Mouse (Mus musculus): ENCODE data around the gene Lrrtm4. TPM values are rescaled to one million over a fixed set of nuclear protein-coding genes. Genes with fewer than 3 reads are reported as not detected.

Gene Lrrtm4
- polyA plus RNA-seq, 1 experiment = not detected

DNA sequence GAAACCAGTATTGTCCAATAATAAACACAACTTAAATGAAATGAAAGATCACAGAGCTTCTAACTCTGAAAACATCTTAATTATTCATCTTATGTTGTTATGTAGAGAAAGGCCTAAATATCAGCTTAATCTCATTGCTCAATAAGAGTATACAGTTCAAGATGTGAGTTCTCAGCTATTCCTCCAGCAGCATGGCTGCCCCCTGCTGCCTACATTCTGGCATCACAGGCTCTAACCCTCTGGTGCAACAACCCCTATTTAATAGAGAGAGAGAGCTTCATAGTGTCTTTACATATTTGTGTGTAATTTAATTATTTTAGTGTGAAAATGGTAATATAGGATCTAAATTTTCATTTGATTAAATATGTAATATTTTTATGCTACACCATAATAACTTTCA lies 767.6 kb downstream of the Lrrtm4 start:
- no peaks in the 10 kb centered on the region for H3K36me3 ChIP-seq (ENCODE audit: control insufficient read depth, insufficient read depth, low read length)
- TF ChIP-seq POLR2A (IDR thresholded peaks at IDR 0.05; ENCODE audit: low read depth, low read length) = no peak
- TF ChIP-seq CTCF (IDR thresholded peaks at IDR 0.05; ENCODE audit: extremely low read depth, insufficient read length, insufficient replicate concordance, low read depth, low read length) = no peak
- no peaks in the 10 kb centered on the region for H3K4me1 ChIP-seq (ENCODE audit: control insufficient read depth, insufficient read depth, insufficient read length, low read length)
- no peak overlapping the region for H3K4me3 ChIP-seq (ENCODE audit: low read depth, low read length)
- no peak overlapping the region for H3K27ac ChIP-seq (ENCODE audit: insufficient read depth, low read depth, low read length)
- H3K27me3 ChIP-seq (ENCODE audit: control insufficient read depth, insufficient read depth, low read length) = no peaks in the 10 kb centered on the region

DNA sequence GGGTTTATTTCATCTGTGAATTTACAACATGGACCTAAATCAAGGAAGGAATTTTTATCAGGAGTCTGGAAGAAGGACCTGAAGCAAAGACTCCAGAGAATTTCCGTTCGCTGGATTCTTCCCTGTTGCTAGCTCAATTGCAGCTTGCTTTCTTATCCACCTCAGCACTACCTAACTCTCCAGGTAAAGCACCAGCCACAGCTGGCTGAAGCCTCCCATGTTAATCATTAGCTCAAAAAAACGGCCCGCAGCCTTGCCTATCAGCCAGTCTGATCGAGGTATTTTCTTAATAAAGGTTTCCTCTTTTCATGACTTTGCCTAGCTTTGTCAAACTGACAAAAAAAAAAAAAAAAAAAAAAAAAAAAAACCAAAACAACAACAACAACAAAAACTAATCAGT lies 805.1 kb downstream of the Lrrtm4 start:
- no peaks in the 10 kb centered on the region for H3K27me3 ChIP-seq (ENCODE audit: control insufficient read depth, insufficient read depth, low read length)
- TF ChIP-seq POLR2A (IDR thresholded peaks at IDR 0.05; ENCODE audit: low read depth, low read length) (no peak), CTCF (IDR thresholded peaks at IDR 0.05; ENCODE audit: extremely low read depth, insufficient read length, insufficient replicate concordance, low read depth, low read length) (no peak)
- H3K4me3 ChIP-seq (ENCODE audit: low read depth, low read length) = no peak overlapping the region
- H3K4me1 ChIP-seq (ENCODE audit: control insufficient read depth, insufficient read depth, insufficient read length, low read length) = no peaks in the 10 kb centered on the region
- no peak overlapping the region for H3K27ac ChIP-seq (ENCODE audit: insufficient read depth, low read depth, low read length)
- 27% methylated on average over 5 of the region's 5 CpGs for WGBS
- no peaks in the 10 kb centered on the region for H3K36me3 ChIP-seq (ENCODE audit: control insufficient read depth, insufficient read depth, low read length)

DNA sequence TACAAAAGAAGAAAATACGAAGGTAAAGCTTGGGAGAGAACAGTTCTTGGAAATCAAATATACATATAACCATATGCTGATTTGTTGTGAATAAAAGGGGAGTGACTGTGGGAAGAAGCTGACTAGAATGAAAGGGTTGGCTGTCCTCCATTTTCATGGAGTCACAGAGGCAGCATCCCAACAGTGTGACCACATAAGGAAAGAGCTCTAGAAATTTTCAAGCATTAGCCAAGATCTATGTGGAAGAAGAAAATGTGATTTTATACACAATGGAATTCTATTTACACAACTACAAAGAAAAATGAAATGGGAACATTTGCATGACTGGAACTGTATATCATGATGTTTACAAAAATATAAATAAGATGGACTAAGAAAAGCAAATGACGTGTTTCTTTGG lies 821.1 kb downstream of the Lrrtm4 start:
- Histone ChIP-seq H3K4me3 (ENCODE audit: low read depth, low read length) (no peak overlapping the region), H3K27ac (ENCODE audit: insufficient read depth, low read depth, low read length) (no peak overlapping the region), H3K36me3 (ENCODE audit: control insufficient read depth, insufficient read depth, low read length) (no peaks in the 10 kb centered on the region), H3K27me3 (ENCODE audit: control insufficient read depth, insufficient read depth, low read length) (no peaks in the 10 kb centered on the region), H3K4me1 (ENCODE audit: control insufficient read depth, insufficient read depth, insufficient read length, low read length) (no peaks in the 10 kb centered on the region)
- TF ChIP-seq POLR2A (IDR thresholded peaks at IDR 0.05; ENCODE audit: low read depth, low read length) (no peak), CTCF (IDR thresholded peaks at IDR 0.05; ENCODE audit: extremely low read depth, insufficient read length, insufficient replicate concordance, low read depth, low read length) (no peak)
- WGBS = 59% methylated on average over 2 of the region's 2 CpGs

DNA sequence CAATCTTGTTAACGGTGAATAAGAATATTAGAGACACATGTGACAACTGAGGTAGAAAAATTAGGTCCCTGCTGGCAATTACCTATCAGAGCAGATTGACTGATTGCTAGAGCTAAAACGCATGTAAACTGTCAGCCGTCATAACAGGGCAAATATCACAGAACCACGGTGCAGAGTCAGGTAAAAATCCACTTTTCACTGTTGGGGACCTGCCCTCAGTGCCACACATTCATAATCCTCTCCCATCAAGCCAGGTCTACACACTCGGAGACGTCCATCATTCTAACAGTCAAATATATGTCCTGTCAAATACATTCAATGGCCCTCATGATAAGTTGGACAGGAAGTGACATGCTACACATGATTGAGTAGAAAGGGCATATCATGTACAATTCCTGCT lies 826.6 kb downstream of the Lrrtm4 start:
- no peak overlapping the region for H3K4me3 ChIP-seq (ENCODE audit: low read depth, low read length)
- WGBS = 79% methylated on average over 6 of the region's 6 CpGs
- no peaks in the 10 kb centered on the region for H3K4me1 ChIP-seq (ENCODE audit: control insufficient read depth, insufficient read depth, insufficient read length, low read length)
- TF ChIP-seq CTCF (IDR thresholded peaks at IDR 0.05; ENCODE audit: extremely low read depth, insufficient read length, insufficient replicate concordance, low read depth, low read length) (no peak), POLR2A (IDR thresholded peaks at IDR 0.05; ENCODE audit: low read depth, low read length) (no peak)
- H3K36me3 ChIP-seq (ENCODE audit: control insufficient read depth, insufficient read depth, low read length) = no peaks in the 10 kb centered on the region
- no peaks in the 10 kb centered on the region for H3K27me3 ChIP-seq (ENCODE audit: control insufficient read depth, insufficient read depth, low read length)
- H3K27ac ChIP-seq (ENCODE audit: insufficient read depth, low read depth, low read length) = no peak overlapping the region

DNA sequence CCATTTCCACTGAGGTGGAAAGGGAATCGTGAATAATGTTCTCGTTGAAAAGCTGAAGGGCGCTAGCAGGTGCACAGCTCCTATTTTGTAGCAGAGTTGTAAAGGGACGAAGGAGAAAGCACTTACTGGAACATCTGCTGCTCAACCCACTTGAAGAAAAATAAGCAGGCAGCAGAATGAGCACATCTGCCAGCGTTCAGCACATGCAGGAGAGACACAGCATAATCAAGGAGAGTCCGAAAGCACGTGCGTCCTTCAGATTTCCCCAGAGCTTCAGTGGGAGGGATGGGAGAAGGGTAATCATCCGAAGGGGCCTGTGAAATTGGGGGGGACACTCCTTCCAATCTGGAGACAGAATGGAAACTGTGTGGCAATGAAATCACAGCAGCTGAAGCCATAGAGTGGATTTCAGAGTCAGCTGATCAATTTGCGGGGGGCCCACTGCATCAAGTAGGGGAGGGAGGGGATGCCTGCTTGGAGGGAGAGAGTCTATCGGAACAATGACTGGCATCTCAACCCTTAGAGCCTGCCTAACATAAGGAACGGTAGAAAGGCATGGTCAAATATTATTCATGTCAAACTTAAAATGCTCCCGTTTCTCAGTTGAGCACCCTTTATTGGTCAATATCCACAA lies 838.4 kb downstream of the Lrrtm4 start:
- 80% methylated on average over 13 of the region's 13 CpGs for WGBS
- H3K4me3 ChIP-seq (ENCODE audit: low read depth, low read length) = no peak overlapping the region
- H3K27me3 ChIP-seq (ENCODE audit: control insufficient read depth, insufficient read depth, low read length) = no peaks in the 10 kb centered on the region
- TF ChIP-seq POLR2A (IDR thresholded peaks at IDR 0.05; ENCODE audit: low read depth, low read length) = no peak
- no peak for TF ChIP-seq CTCF (IDR thresholded peaks at IDR 0.05; ENCODE audit: extremely low read depth, insufficient read length, insufficient replicate concordance, low read depth, low read length)
- H3K4me1 ChIP-seq (ENCODE audit: control insufficient read depth, insufficient read depth, insufficient read length, low read length) = no peaks in the 10 kb centered on the region
- H3K27ac ChIP-seq (ENCODE audit: insufficient read depth, low read depth, low read length) = no peak overlapping the region
- no peaks in the 10 kb centered on the region for H3K36me3 ChIP-seq (ENCODE audit: control insufficient read depth, insufficient read depth, low read length)

Other genes starting within 250 kb of the Lrrtm4 start
- gene Gm20594, start 201.0 kb upstream of the Lrrtm4 start, polyA plus RNA-seq (2012; rRNA removed) = not detected in 2 replicates